Mouse (Mus musculus) forebrain, embryonic 13.5 days (tissue): Measurements from ENCODE around the gene Wnt4. TPM values are rescaled to one million over a fixed set of nuclear protein-coding genes. Genes with fewer than 3 reads are reported as not detected.

Experiments
- ATAC-seq: fragments of 200-750 bp; cut with Nextera tagmentation; 2 replicates; pipeline ENCODE4 v1.8.0; 2017
- H3K27ac ChIP-seq: fragments of 300-500 bp; sonication (generic); 2 replicates; pipeline ENCODE4 v1.5.1; 2015; ENCODE audit warnings: inconsistent platforms, mild to moderate bottlenecking, moderate library complexity
- H3K27me3 ChIP-seq: fragments of 300-500 bp; sonication (generic); 2 replicates; pipeline ENCODE4 v1.6.1; 2015; ENCODE audit warnings: mild to moderate bottlenecking, inconsistent platforms
- H3K36me3 ChIP-seq: fragments of 300-500 bp; sonication (generic); 2 replicates; pipeline ENCODE4 v1.6.1; 2015; ENCODE audit warnings: mild to moderate bottlenecking, inconsistent platforms; ENCODE audit not compliant: poor library complexity, severe bottlenecking
- H3K4me1 ChIP-seq: fragments of 300-500 bp; sonication (generic); 2 replicates; pipeline ENCODE4 v1.6.1; 2015; ENCODE audit warnings: inconsistent platforms
- H3K4me2 ChIP-seq: fragments of 300-500 bp; sonication (generic); 2 replicates; pipeline ENCODE4 v1.6.1; 2015; ENCODE audit warnings: inconsistent platforms, mild to moderate bottlenecking, moderate library complexity
- H3K4me3 ChIP-seq: fragments of 300-500 bp; sonication (generic); 2 replicates; pipeline ENCODE4 v1.5.1; 2015; ENCODE audit warnings: mild to moderate bottlenecking, inconsistent platforms
- H3K9ac ChIP-seq: fragments of 300-500 bp; sonication (generic); 2 replicates; pipeline ENCODE4 v1.6.1; 2015; ENCODE audit warnings: mild to moderate bottlenecking, inconsistent platforms
- H3K9me3 ChIP-seq: fragments of 300-500 bp; sonication (generic); replicated peaks from 2 replicates; pipeline ENCODE4 v1.6.1; 2016; ENCODE audit warnings: inconsistent platforms
- WGBS: fragments of 180-500 bp; shearing (Covaris S2); methylation state at CpG from one replicate; pipeline ENCODE4 v1.1.7; 2015; 5-methylcytosine and 5-hydroxymethylcytosine counted together
- polyA plus RNA-seq: library from polyadenylated mRNA; unstranded; fragments of >200 nt; fragmentation: Nextera tagmentation; extraction: Ambion mirVana; gene quantifications from 2 replicates; pipeline ENCODE4 v1.2.1, GENCODE M21; 2015

The Wnt4 gene
- polyA plus RNA-seq: 0.28 and 0.30 TPM in 2 replicates

- H3K4me3 ChIP-seq: peak within 1 kb of the TSS; percentile 49
- peaks cover 75% of the 10 kb centered on the region for H3K27me3 ChIP-seq
- peaks cover 22% of the 10 kb centered on the region for H3K4me1 ChIP-seq
- H3K27ac ChIP-seq: no peak within 1 kb of the TSS
- no peaks in the 10 kb centered on the region for H3K36me3 ChIP-seq
- peak within 1 kb of the TSS; percentile 85 for H3K4me2 ChIP-seq
- ATAC-seq: no peak
- peak within 1 kb of the TSS; percentile 55 for H3K9ac ChIP-seq
- WGBS: 0% methylated on average over 12 of the region's 45 CpGs
- no peaks in the 10 kb centered on the region for H3K9me3 ChIP-seq
These were observed at the start of gene Wnt4 for GRCm38 (mm10) chr4:137277166-137277513. Wnt4 (plus strand) TSS chr4:137277489.

GRCm38 (mm10) chr4:137228566-137229115, 48.6 kb upstream of the Wnt4 start:
- Histone ChIP-seq H3K27ac (no peak overlapping the region), H3K4me3 (no peak overlapping the region), H3K27me3 (no peaks in the 10 kb centered on the region), H3K4me1 (no peaks in the 10 kb centered on the region; the same call in 1 of the 2 replicates), H3K9me3 (no peaks in the 10 kb centered on the region), H3K4me2 (no peak overlapping the region), H3K36me3 (no peaks in the 10 kb centered on the region), H3K9ac (no peak overlapping the region)
- WGBS: 90% methylated on average over 15 of the region's 15 CpGs
- no peak for ATAC-seq

GRCm38 (mm10) chr4:137231494-137232470, 45.5 kb upstream of the Wnt4 start:
- Histone ChIP-seq H3K27me3 (no peaks in the 10 kb centered on the region), H3K36me3 (no peaks in the 10 kb centered on the region), H3K4me1 (no peaks in the 10 kb centered on the region; the same call in 1 of the 2 replicates), H3K4me3 (no peak overlapping the region), H3K9me3 (no peaks in the 10 kb centered on the region), H3K27ac (no peak overlapping the region; the same call in 1 of the 2 replicates), H3K4me2 (no peak overlapping the region), H3K9ac (no peak overlapping the region)
- WGBS: 78% methylated on average over 16 of the region's 16 CpGs
- ATAC-seq: no peak

GRCm38 (mm10) chr4:137233632-137234031, 43.7 kb upstream of the Wnt4 start:
- Histone ChIP-seq H3K27ac (no peak overlapping the region), H3K36me3 (no peaks in the 10 kb centered on the region), H3K4me1 (no peaks in the 10 kb centered on the region; the same call in 1 of the 2 replicates), H3K4me2 (no peak overlapping the region), H3K9ac (no peak overlapping the region), H3K9me3 (no peaks in the 10 kb centered on the region), H3K4me3 (no peak overlapping the region), H3K27me3 (no peaks in the 10 kb centered on the region)
- 64% methylated on average over 5 of the region's 5 CpGs for WGBS
- ATAC-seq: no peak

- no peak overlapping the region for H3K4me2 ChIP-seq
- no peak for ATAC-seq
- no peaks in the 10 kb centered on the region for H3K36me3 ChIP-seq
- H3K9ac ChIP-seq: no peak overlapping the region
- H3K4me1 ChIP-seq: no peaks in the 10 kb centered on the region; the same call in 1 of the 2 replicates
- H3K9me3 ChIP-seq: peaks cover 3% of the 10 kb centered on the region
- no peak overlapping the region for H3K27ac ChIP-seq
- H3K4me3 ChIP-seq: no peak overlapping the region
- 91% methylated on average over 2 of the region's 2 CpGs for WGBS
- no peaks in the 10 kb centered on the region for H3K27me3 ChIP-seq
These were observed 42.8 kb upstream of the Wnt4 start for GRCm38 (mm10) chr4:137234444-137234843.

GRCm38 (mm10) chr4:137235368-137235767, 41.9 kb upstream of the Wnt4 start:
- no peak for ATAC-seq
- Histone ChIP-seq H3K9ac (no peak overlapping the region), H3K27me3 (no peaks in the 10 kb centered on the region), H3K4me1 (no peaks in the 10 kb centered on the region; the same call in 1 of the 2 replicates), H3K9me3 (peaks cover 12% of the 10 kb centered on the region), H3K27ac (no peak overlapping the region), H3K4me3 (no peak overlapping the region), H3K4me2 (no peak overlapping the region), H3K36me3 (no peaks in the 10 kb centered on the region)
- WGBS: 67% methylated on average over 9 of the region's 9 CpGs

GRCm38 (mm10) chr4:137244883-137245282, 32.4 kb upstream of the Wnt4 start:
- ATAC-seq: no peak
- no peaks in the 10 kb centered on the region for H3K36me3 ChIP-seq
- H3K4me1 ChIP-seq: no peaks in the 10 kb centered on the region
- WGBS: 66% methylated on average over 9 of the region's 9 CpGs
- H3K4me3 ChIP-seq: no peak overlapping the region
- peaks cover 6% of the 10 kb centered on the region for H3K9me3 ChIP-seq
- no peak overlapping the region for H3K4me2 ChIP-seq
- H3K27me3 ChIP-seq: no peaks in the 10 kb centered on the region
- H3K9ac ChIP-seq: no peak overlapping the region
- H3K27ac ChIP-seq: no peak overlapping the region

GRCm38 (mm10) chr4:137250333-137250732, 27.0 kb upstream of the Wnt4 start:
- no peaks in the 10 kb centered on the region for H3K27me3 ChIP-seq
- H3K4me1 ChIP-seq: 0 out of 2 replicates have a peak, but pooled peaks cover 2% of the 10 kb centered on the region
- H3K4me2 ChIP-seq: no peak overlapping the region
- no peak overlapping the region for H3K4me3 ChIP-seq
- no peaks in the 10 kb centered on the region for H3K9me3 ChIP-seq
- no peaks in the 10 kb centered on the region for H3K36me3 ChIP-seq
- 0 out of 2 replicates have a peak overlapping the region, but pooled peaks have one; percentile 5 for H3K9ac ChIP-seq
- ATAC-seq: no peak
- H3K27ac ChIP-seq: no peak overlapping the region
- 53% methylated on average over 5 of the region's 5 CpGs for WGBS

GRCm38 (mm10) chr4:137250849-137251248, 26.4 kb upstream of the Wnt4 start:
- Histone ChIP-seq H3K27ac (no peak overlapping the region), H3K36me3 (no peaks in the 10 kb centered on the region), H3K4me1 (0 out of 2 replicates have a peak, but pooled peaks cover 2% of the 10 kb centered on the region), H3K4me2 (no peak overlapping the region), H3K27me3 (no peaks in the 10 kb centered on the region), H3K4me3 (no peak overlapping the region), H3K9ac (no peak overlapping the region), H3K9me3 (no peaks in the 10 kb centered on the region)
- ATAC-seq: no peak
- WGBS: 63% methylated on average over 5 of the region's 5 CpGs

GRCm38 (mm10) chr4:137253601-137254000, 23.7 kb upstream of the Wnt4 start:
- Histone ChIP-seq H3K4me1 (0 out of 2 replicates have a peak, but pooled peaks cover 2% of the 10 kb centered on the region), H3K9ac (no peak overlapping the region), H3K4me2 (no peak overlapping the region), H3K4me3 (no peak overlapping the region), H3K27ac (no peak overlapping the region), H3K36me3 (no peaks in the 10 kb centered on the region), H3K27me3 (no peaks in the 10 kb centered on the region), H3K9me3 (no peaks in the 10 kb centered on the region)
- no peak for ATAC-seq
- WGBS: 72% methylated on average over 11 of the region's 11 CpGs

GRCm38 (mm10) chr4:137254206-137254976, 22.9 kb upstream of the Wnt4 start:
- WGBS: 87% methylated on average over 17 of the region's 17 CpGs

More at GRCm38 (mm10) chr4:137254206-137254976, 22.9 kb upstream of the Wnt4 start:
- H3K36me3 ChIP-seq: no peaks in the 10 kb centered on the region
- no peaks in the 10 kb centered on the region for H3K9me3 ChIP-seq
- ATAC-seq: no peak
- no peaks in the 10 kb centered on the region for H3K27me3 ChIP-seq
- H3K27ac ChIP-seq: no peak overlapping the region
- no peak overlapping the region for H3K4me3 ChIP-seq
- H3K4me2 ChIP-seq: no peak overlapping the region
- 0 out of 2 replicates have a peak, but pooled peaks cover 2% of the 10 kb centered on the region for H3K4me1 ChIP-seq
- no peak overlapping the region for H3K9ac ChIP-seq
